In genomic region chr2:65667590-65668436, GRCm38 (mm10) we compare ENCODE assay signal across 8 mouse cellular contexts. TPM values are rescaled to one million over a fixed set of nuclear protein-coding genes. Genes with fewer than 3 reads are reported as not detected.
DNase-seq lines count a peak whose midpoint lies in the region; ATAC-seq and TF ChIP-seq lines count a peak whose summit lies in the region.

No protein-coding gene starts in this region.

- TF ChIP-seq CTCF in kidney, postnatal 0 days (IDR thresholded peaks at IDR 0.05; ENCODE audit: low read depth), result no peak

- H3K4me1 ChIP-seq in kidney, postnatal 0 days (replicated peaks; ENCODE audit: insufficient read depth, low read length), result 0 out of 2 replicates have a peak, but pooled peaks cover 3% of the 10 kb centered on the region
- 0 out of 2 replicates have a peak, but pooled peaks cover 5% of the 10 kb centered on the region for H3K4me1 ChIP-seq in embryonic facial prominence, embryonic 14.5 days (ENCODE audit: control insufficient read depth, insufficient read depth, low read length)
- no peaks in the 10 kb centered on the region; the same call in 1 of the 2 replicates for H3K4me1 ChIP-seq in intestine, embryonic 15.5 days (replicated peaks)
- H3K4me1 ChIP-seq in neural tube, embryonic 12.5 days, result peaks cover 11% of the 10 kb centered on the region

- peak overlapping the region; percentile 31 for H3K4me3 ChIP-seq in kidney, postnatal 0 days (replicated peaks; ENCODE audit: low read depth, low read length)
- peak overlapping the region; percentile 41 for H3K4me3 ChIP-seq in embryonic facial prominence, embryonic 14.5 days (ENCODE audit: low read depth, low read length)
- peak overlapping the region; percentile 36 for H3K4me3 ChIP-seq in intestine, embryonic 15.5 days (replicated peaks)
- 0 out of 2 replicates have a peak overlapping the region, but pooled peaks have one; percentile 22 for H3K4me3 ChIP-seq in neural tube, embryonic 12.5 days

- no peaks in the 10 kb centered on the region for H3K27me3 ChIP-seq in kidney, postnatal 0 days (ENCODE audit: insufficient read depth, low read length)
- no peaks in the 10 kb centered on the region; the same call in 1 of the 2 replicates for H3K27me3 ChIP-seq in embryonic facial prominence, embryonic 14.5 days (replicated peaks; ENCODE audit: control insufficient read depth, insufficient read depth, low read length)
- no peaks in the 10 kb centered on the region for H3K27me3 ChIP-seq in intestine, embryonic 15.5 days (replicated peaks)
- H3K27me3 ChIP-seq in neural tube, embryonic 12.5 days (replicated peaks), result no peaks in the 10 kb centered on the region

- WGBS in kidney, postnatal 0 days, result 49% methylated on average over 18 of the region's 18 CpGs
- 52% methylated on average over 18 of the region's 18 CpGs for WGBS in embryonic facial prominence, embryonic 14.5 days
- 54% methylated on average over 18 of the region's 18 CpGs for WGBS in intestine, embryonic 15.5 days
- 54% methylated on average over 18 of the region's 18 CpGs for WGBS in neural tube, embryonic 12.5 days

- no peaks in the 10 kb centered on the region for H3K9me3 ChIP-seq in kidney, postnatal 0 days (replicated peaks; ENCODE audit: low read length)
- no peaks in the 10 kb centered on the region for H3K9me3 ChIP-seq in embryonic facial prominence, embryonic 14.5 days (ENCODE audit: control insufficient read depth, low read length)
- no peaks in the 10 kb centered on the region for H3K9me3 ChIP-seq in intestine, embryonic 15.5 days
- no peaks in the 10 kb centered on the region for H3K9me3 ChIP-seq in neural tube, embryonic 12.5 days

- no peaks in the 10 kb centered on the region for H3K36me3 ChIP-seq in kidney, postnatal 0 days (ENCODE audit: insufficient read depth, low read length)
- H3K36me3 ChIP-seq in embryonic facial prominence, embryonic 14.5 days (ENCODE audit: control insufficient read depth, insufficient read depth, low read length), result no peaks in the 10 kb centered on the region
- H3K36me3 ChIP-seq in intestine, embryonic 15.5 days, result no peaks in the 10 kb centered on the region
- H3K36me3 ChIP-seq in neural tube, embryonic 12.5 days, result no peaks in the 10 kb centered on the region

- ATAC-seq in kidney, postnatal 0 days (replicated peaks; ENCODE audit: low FRiP score, low read depth), result peak; percentile 47; the same call in 1 of the 2 replicates
- ATAC-seq in embryonic facial prominence, embryonic 14.5 days (ENCODE audit: low read depth), result 0 out of 2 replicates have a peak, but pooled peaks have one; percentile 3
- ATAC-seq in intestine, embryonic 15.5 days, result peak; percentile 53
- ATAC-seq in neural tube, embryonic 12.5 days (ENCODE audit: low FRiP score, low read depth), result peak; percentile 54

- H3K27ac ChIP-seq in kidney, postnatal 0 days, result no peak overlapping the region
- no peak overlapping the region for H3K27ac ChIP-seq in embryonic facial prominence, embryonic 14.5 days (replicated peaks; ENCODE audit: low read depth, low read length)
- no peak overlapping the region for H3K27ac ChIP-seq in intestine, embryonic 15.5 days
- no peak overlapping the region for H3K27ac ChIP-seq in neural tube, embryonic 12.5 days

- intact Hi-C loops in gastrocnemius, postnatal 14 days (cut with DNase I; ENCODE audit: low total_unique reads), result no loop called here

- H3K9ac ChIP-seq in kidney, postnatal 0 days (ENCODE audit: low read depth, low read length), result 0 out of 2 replicates have a peak overlapping the region, but pooled peaks have one; percentile 13
- peak overlapping the region; percentile 45; the same call in 1 of the 2 replicates for H3K9ac ChIP-seq in embryonic facial prominence, embryonic 14.5 days (ENCODE audit: low read depth, low read length)
- no peak overlapping the region for H3K9ac ChIP-seq in intestine, embryonic 15.5 days
- no peak overlapping the region for H3K9ac ChIP-seq in neural tube, embryonic 12.5 days

- peak overlapping the region; percentile 69 for H3K4me2 ChIP-seq in kidney, postnatal 0 days (ENCODE audit: low read length)
- H3K4me2 ChIP-seq in embryonic facial prominence, embryonic 14.5 days (ENCODE audit: low read depth, low read length), result peak overlapping the region; percentile 60
- H3K4me2 ChIP-seq in intestine, embryonic 15.5 days (replicated peaks), result peak overlapping the region; percentile 59
- H3K4me2 ChIP-seq in neural tube, embryonic 12.5 days (replicated peaks), result peak overlapping the region; percentile 58

- no peak for DNase-seq in kidney, postnatal 0 days (ENCODE audit: low spot score)
- no peak for DNase-seq in kidney, adult 9 months
- DNase-seq in embryonic facial prominence, embryonic 14.5 days (ENCODE audit: low spot score), result no peak
- DNase-seq in gastrocnemius, postnatal 14 days, result no peak
- no peak for DNase-seq in thymus, postnatal 4 days
- DNase-seq in retina, embryonic 14.5 days (ENCODE audit: low spot score), result no peak

RNA-seq across cellular contexts. Expression of gene Scn2a, which starts 47.2 kb away (rescaled TPM):
- polyA plus RNA-seq in kidney, postnatal 0 days (2015; fragmentation: Nextera tagmentation; extraction: Ambion mirVana), result 1.9 and 2.3 TPM in 2 replicates
- polyA plus RNA-seq in embryonic facial prominence, embryonic 14.5 days (2014; fragmentation: Nextera tagmentation; extraction: Ambion mirVana), result 5.5 and 5.7 TPM in 2 replicates
- 2.3 and 3.0 TPM in 2 replicates for polyA plus RNA-seq in intestine, embryonic 15.5 days (2015; fragmentation: Nextera tagmentation; extraction: Ambion mirVana)
- polyA plus RNA-seq in neural tube, embryonic 12.5 days (2016; fragmentation: Nextera tagmentation; extraction: Ambion mirVana), result 20.3 and 20.4 TPM in 2 replicates
- under 1 TPM; 0.55 to 0.94 TPM for total RNA-seq in gastrocnemius, postnatal 14 days (2021)

Comparison
In these comparisons a context has a peak if more than half of its experiments do, and no peak if none do; other contexts are left out.
1. ATAC-seq: peak in every context shown above with its lines; median percentile 54 in neural tube, embryonic 12.5 days; 53 in intestine, embryonic 15.5 days; 47 in kidney, postnatal 0 days; 3 in embryonic facial prominence, embryonic 14.5 days.
2. H3K9ac ChIP-seq: peak in kidney, postnatal 0 days (single experiment) and embryonic facial prominence, embryonic 14.5 days (single experiment); none in intestine, embryonic 15.5 days (single experiment) and neural tube, embryonic 12.5 days (single experiment).
3. Peak in every context shown above with its lines, with median percentiles within 50 percentile points of each other: H3K4me2 ChIP-seq and H3K4me3 ChIP-seq.